Mouse (Mus musculus) heart, postnatal 0 days (tissue): Measurements from ENCODE around the gene Pilra. TPM values are rescaled to one million over a fixed set of nuclear protein-coding genes. Genes with fewer than 3 reads are reported as not detected.
"Not testable (repeated sequence)": the region's sequence is repeated elsewhere in the genome, so short reads cannot be mapped to it uniquely, and the experiment has no call there.

Experiments
- ATAC-seq: fragments of 200-750 bp; cut with Nextera tagmentation; 2 replicates; pipeline ENCODE4 v1.8.0; 2017; ENCODE audit warnings: low read depth, moderate number of reproducible peaks, moderate library complexity; ENCODE audit not compliant: insufficient read depth
- DNase-seq: peaks from one replicate; pipeline ENCODE4 v3.0.0-alpha.2; 2016; ENCODE audit warnings: low spot score
- H3K27ac ChIP-seq: fragments of 300-500 bp; sonication (generic); 2 replicates; pipeline ENCODE4 v1.5.1; 2014; ENCODE audit warnings: low read depth, mild to moderate bottlenecking
- H3K27me3 ChIP-seq: fragments of 300-500 bp; sonication (generic); 2 replicates; pipeline ENCODE4 v1.6.1; 2014; ENCODE audit warnings: low read length, mixed read lengths; ENCODE audit not compliant: control insufficient read depth, insufficient read depth
- H3K36me3 ChIP-seq: fragments of 300-500 bp; sonication (generic); replicated peaks from 2 replicates; pipeline ENCODE4 v1.6.1; 2014; ENCODE audit warnings: low read length, mixed read lengths; ENCODE audit not compliant: control insufficient read depth, insufficient read depth
- H3K4me1 ChIP-seq: fragments of 300-500 bp; sonication (generic); 2 replicates; pipeline ENCODE4 v1.6.1; 2014; ENCODE audit warnings: antibody characterized with exemption; ENCODE audit not compliant: control insufficient read depth, insufficient read depth
- H3K4me2 ChIP-seq: fragments of 300-500 bp; sonication (generic); 2 replicates; pipeline ENCODE4 v1.6.1; 2014; ENCODE audit warnings: low read depth, mild to moderate bottlenecking, low read length, moderate library complexity
- H3K4me3 ChIP-seq: fragments of 300-500 bp; sonication (generic); 2 replicates; pipeline ENCODE4 v1.5.1; 2014; ENCODE audit warnings: low read depth, low read length
- H3K9ac ChIP-seq: fragments of 300-500 bp; sonication (generic); replicated peaks from 2 replicates; pipeline ENCODE4 v1.6.1; 2014; ENCODE audit warnings: low read depth, low read length, mixed read lengths
- H3K9me3 ChIP-seq: fragments of 300-500 bp; sonication (generic); replicated peaks from 2 replicates; pipeline ENCODE4 v1.6.1; 2016; ENCODE audit warnings: low read length; ENCODE audit not compliant: control insufficient read depth
- CTCF ChIP-seq: IDR thresholded peaks from 2 replicates; pipeline ENCODE4 v1.5.1; 2016; ENCODE audit warnings: antibody characterized with exemption, control low read depth, low read depth
- EP300 ChIP-seq: IDR thresholded peaks from 2 replicates; pipeline ENCODE4 v1.6.1; 2016; ENCODE audit warnings: antibody characterized with exemption, low read depth
- WGBS: fragments of 180-500 bp; shearing (Covaris S2); extraction: QIAGEN DNeasy Blood & Tissue Kit; methylation state at CpG from one replicate; pipeline ENCODE4 v1.1.7; 2014; 5-methylcytosine and 5-hydroxymethylcytosine counted together
- polyA plus RNA-seq: library from polyadenylated mRNA; unstranded; fragments of >200 nt; fragmentation: Nextera tagmentation; extraction: Ambion mirVana; gene quantifications from 2 replicates; pipeline ENCODE4 v1.2.1, GENCODE M21; 2015
- total RNA-seq: library from RNA; depleted of rRNA; stranded (reverse); fragments of >200 nt; gene quantifications from 2 replicates; pipeline ENCODE4 v1.2.3, GENCODE M21; 2014; ENCODE audit warnings: low replicate concordance; rRNA removed

Pilra gene
- total RNA-seq: 3.7 and 78.0 TPM in 2 replicates
- 2.0 TPM in 2 replicates for polyA plus RNA-seq

- H3K27me3 ChIP-seq, H3K9ac ChIP-seq, H3K4me3 ChIP-seq, H3K9me3 ChIP-seq, H3K4me2 ChIP-seq, DNase-seq, ATAC-seq, H3K27ac ChIP-seq, H3K36me3 ChIP-seq, H3K4me1 ChIP-seq: not testable (repeated sequence)
- WGBS: 29% methylated on average over 2 of the region's 2 CpGs
Observed at GRCm38 (mm10) chr5:137835966-137836520, at the start of gene Pilra. TSS of gene Pilra (minus strand) at chr5:137836281.

- H3K4me2 ChIP-seq: no peak overlapping the region
- H3K9ac ChIP-seq: no peak overlapping the region
- H3K27ac ChIP-seq: no peak overlapping the region
- H3K4me3 ChIP-seq: no peak overlapping the region
- ATAC-seq: no peak
- WGBS: 67% methylated on average over 3 of the region's 3 CpGs
- H3K4me1 ChIP-seq: no peaks in the 10 kb centered on the region
- DNase-seq: no peak
- H3K36me3 ChIP-seq: no peaks in the 10 kb centered on the region
- H3K9me3 ChIP-seq: no peaks in the 10 kb centered on the region
- no peak for TF ChIP-seq CTCF
- no peak for TF ChIP-seq EP300
- no peaks in the 10 kb centered on the region for H3K27me3 ChIP-seq
Observed at GRCm38 (mm10) chr5:137883345-137883744, 47.3 kb upstream of the Pilra start.

DNA sequence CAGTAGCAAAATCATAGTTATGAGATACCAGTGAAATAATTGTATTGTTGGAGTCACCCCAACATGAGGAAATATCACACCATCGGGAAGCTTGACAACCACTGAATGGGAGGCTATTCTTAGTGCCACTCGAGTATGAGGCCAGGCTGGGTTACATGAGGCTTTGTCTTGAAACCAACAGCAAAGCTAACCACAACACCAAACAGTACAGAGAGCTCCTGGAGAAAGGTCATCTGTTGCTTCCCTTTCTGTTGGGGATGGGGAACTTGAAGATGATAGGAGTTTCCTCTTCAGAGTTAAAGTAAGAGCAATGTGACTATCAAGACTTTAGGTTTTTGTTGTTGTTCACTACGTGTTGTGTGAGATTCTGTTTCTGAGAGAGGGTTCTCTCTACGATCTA is 46.8 kb upstream of the Pilra start:
- H3K4me2 ChIP-seq: no peak overlapping the region
- H3K27ac ChIP-seq: no peak overlapping the region
- TF ChIP-seq CTCF (no peak), EP300 (no peak)
- no peak overlapping the region for H3K4me3 ChIP-seq
- H3K9ac ChIP-seq: no peak overlapping the region
- H3K27me3 ChIP-seq: no peaks in the 10 kb centered on the region
- no peaks in the 10 kb centered on the region for H3K4me1 ChIP-seq
- no peaks in the 10 kb centered on the region for H3K36me3 ChIP-seq
- DNase-seq: peak; percentile 25
- no peaks in the 10 kb centered on the region for H3K9me3 ChIP-seq
- 0 out of 2 replicates have a peak, but pooled peaks have one; percentile 41 for ATAC-seq
- 45% methylated on average over 4 of the region's 4 CpGs for WGBS

- ATAC-seq: no peak
- no peaks in the 10 kb centered on the region for H3K4me1 ChIP-seq
- H3K4me3 ChIP-seq: no peak overlapping the region
- no peak overlapping the region for H3K9ac ChIP-seq
- H3K27me3 ChIP-seq: no peaks in the 10 kb centered on the region
- H3K9me3 ChIP-seq: no peaks in the 10 kb centered on the region
- 44% methylated on average over 2 of the region's 2 CpGs for WGBS
- H3K4me2 ChIP-seq: no peak overlapping the region
- no peaks in the 10 kb centered on the region for H3K36me3 ChIP-seq
- peak; percentile 13 for DNase-seq
- no peak for TF ChIP-seq EP300
- TF ChIP-seq CTCF: peak; percentile 61; the same call in 1 of the 2 replicates
- H3K27ac ChIP-seq: no peak overlapping the region
Observed at GRCm38 (mm10) chr5:137877860-137878259, 41.8 kb upstream of the Pilra start.

- 68% methylated on average over 2 of the region's 2 CpGs for WGBS
- ATAC-seq (no peak), DNase-seq (no peak)
- no peaks in the 10 kb centered on the region for H3K27me3 ChIP-seq
- no peaks in the 10 kb centered on the region for H3K4me1 ChIP-seq
- no peak overlapping the region for H3K27ac ChIP-seq
- no peak overlapping the region for H3K9ac ChIP-seq
- no peak overlapping the region for H3K4me2 ChIP-seq
- H3K4me3 ChIP-seq: no peak overlapping the region
- no peaks in the 10 kb centered on the region for H3K9me3 ChIP-seq
- TF ChIP-seq EP300 (no peak), CTCF (no peak)
- no peaks in the 10 kb centered on the region for H3K36me3 ChIP-seq
Observed at GRCm38 (mm10) chr5:137875054-137875453, 39.0 kb upstream of the Pilra start.

DNA sequence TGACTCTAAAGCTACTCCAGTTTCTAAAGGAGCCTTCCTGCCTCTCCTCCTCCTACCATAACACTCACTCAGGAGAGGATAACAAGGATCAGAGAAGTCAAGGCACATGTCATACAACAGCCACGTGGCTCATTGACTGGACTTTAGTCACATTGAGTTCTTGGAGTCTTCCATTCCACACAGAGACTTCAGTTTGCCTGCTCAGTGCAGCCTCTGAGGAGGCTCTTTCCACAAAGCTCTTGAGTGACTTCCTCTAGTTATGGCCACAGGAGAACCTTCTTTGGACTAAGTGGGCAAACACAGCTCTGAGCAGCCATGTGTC is 36.3 kb upstream of the Pilra start:
- not testable (repeated sequence) for H3K27me3 ChIP-seq, H3K27ac ChIP-seq, H3K9me3 ChIP-seq, H3K9ac ChIP-seq, H3K4me1 ChIP-seq, H3K4me3 ChIP-seq, ATAC-seq, H3K4me2 ChIP-seq, DNase-seq, H3K36me3 ChIP-seq
- 41% methylated on average over 1 of the region's 1 CpGs for WGBS

- H3K9ac ChIP-seq, H3K4me1 ChIP-seq, H3K4me2 ChIP-seq, H3K9me3 ChIP-seq, H3K4me3 ChIP-seq, H3K27me3 ChIP-seq, ATAC-seq, H3K36me3 ChIP-seq, H3K27ac ChIP-seq, DNase-seq: not testable (repeated sequence)
- 49% methylated on average over 2 of the region's 3 CpGs for WGBS
Observed at GRCm38 (mm10) chr5:137871644-137872380, 35.7 kb upstream of the Pilra start, which contains the start of gene Pilrb2. TSS of gene Pilrb2 (minus strand) at chr5:137871815.

DNA sequence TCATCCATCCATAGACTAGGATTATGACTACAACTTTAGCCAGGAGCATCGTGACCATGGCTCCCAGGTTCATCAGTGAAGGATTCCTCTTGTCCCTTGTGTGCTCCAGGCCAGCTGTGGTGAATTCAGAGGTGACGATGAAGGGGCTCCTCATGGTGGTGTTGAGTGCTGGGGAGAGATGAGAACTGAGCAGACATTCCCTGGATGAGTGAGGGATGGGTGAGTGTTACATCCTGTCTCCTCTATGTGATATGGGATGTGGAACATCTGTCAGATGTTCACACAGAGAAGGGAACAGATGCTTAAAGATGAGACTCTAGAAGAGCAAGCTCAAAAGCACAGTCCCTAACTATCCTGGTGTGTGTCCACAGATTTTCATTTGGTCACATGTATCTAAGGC is 32.5 kb upstream of the Pilra start:
- H3K9me3 ChIP-seq, H3K27ac ChIP-seq, DNase-seq, H3K9ac ChIP-seq, ATAC-seq, H3K36me3 ChIP-seq, H3K4me1 ChIP-seq, H3K27me3 ChIP-seq, H3K4me2 ChIP-seq, H3K4me3 ChIP-seq: not testable (repeated sequence)
- 55% methylated on average over 2 of the region's 2 CpGs for WGBS
